Mouse (Mus musculus) heart, adult 2 months (tissue): Measurements from ENCODE around the gene Mrpl48. TPM values are rescaled to one million over a fixed set of nuclear protein-coding genes. Genes with fewer than 3 reads are reported as not detected.
A peak's percentile ranks its signal among the peaks of the same experiment; 100 is the strongest.

Experiments
- DNase-seq, 2 experiments: peaks; one replicate each; pipeline ENCODE4 v3.0.0; 2021
- H3K27ac ChIP-seq: fragments of 200-600 bp; 2 replicates; pipeline ENCODE4 v1.8.1; 2022
- H3K27me3 ChIP-seq: fragments of 200-500 bp; 2 replicates; pipeline ENCODE4 v1.6.1; 2012; ENCODE audit warnings: mild to moderate bottlenecking, low read length, inconsistent platforms, mixed read lengths; ENCODE audit not compliant: control insufficient read depth, insufficient read depth
- H3K36me3 ChIP-seq: fragments of 200-500 bp; 2 replicates; pipeline ENCODE4 v1.6.1; 2012; ENCODE audit warnings: low read length, inconsistent platforms; ENCODE audit not compliant: control insufficient read depth, insufficient read depth
- H3K4me1 ChIP-seq: fragments of 200-500 bp; 2 replicates; pipeline ENCODE4 v1.6.1; 2011; ENCODE audit warnings: low read length; ENCODE audit not compliant: control insufficient read depth, insufficient read depth
- H3K4me3 ChIP-seq: fragments of 200-600 bp; 2 replicates; pipeline ENCODE4 v1.8.1; 2022
- H3K79me2 ChIP-seq: fragments of 200-500 bp; replicated peaks from 2 replicates; pipeline ENCODE4 v1.6.1; 2012; ENCODE audit warnings: mild to moderate bottlenecking, inconsistent platforms, low read length, moderate library complexity, mixed read lengths; ENCODE audit not compliant: control insufficient read depth, insufficient read depth
- H3K9ac ChIP-seq: fragments of 200-500 bp; 2 replicates; pipeline ENCODE4 v1.6.1; 2012; ENCODE audit warnings: low read depth, mild to moderate bottlenecking, control low read depth, inconsistent platforms, low read length, mixed read lengths
- CTCF ChIP-seq: fragments of 200-600 bp; IDR thresholded peaks from 2 replicates; pipeline ENCODE4 v1.8.1; 2022; ENCODE audit warnings: antibody characterized with exemption, mild to moderate bottlenecking, moderate library complexity
- EP300 ChIP-seq: fragments of 200-500 bp; IDR thresholded peaks from 2 replicates; pipeline ENCODE4 v1.6.1; 2011; ENCODE audit warnings: low read depth, low read length, control low read depth; ENCODE audit not compliant: insufficient read depth
- POLR2A ChIP-seq: fragments of 200-500 bp; IDR thresholded peaks from 2 replicates; pipeline ENCODE4 v1.6.1; 2011; ENCODE audit warnings: mild to moderate bottlenecking, low read depth, low read length, control low read depth; ENCODE audit not compliant: insufficient read depth
- WGBS: fragments of 180-500 bp; shearing (Covaris S2); methylation state at CpG from one replicate; pipeline ENCODE4 v1.1.7; 2018; 5-methylcytosine and 5-hydroxymethylcytosine counted together
- intact Hi-C: fragments of 180-260 bp; cut with DNase I; formaldehyde crosslinking; loops from one replicate; pipeline ENCODE4 v1.15.1; 2025
- long read RNA-seq: library from polyadenylated mRNA; stranded (forward); transcript quantifications from one replicate; pipeline ENCODE4 v2.0.0, GENCODE M21; 2021
- polyA plus RNA-seq: library from polyadenylated mRNA; depleted of rRNA; stranded (reverse); fragments of >200 nt; gene quantifications from 2 replicates; pipeline ENCODE4 v1.2.3, GENCODE M21; 2012; rRNA removed
- total RNA-seq, 2 experiments: library from RNA; stranded (reverse); gene quantifications; 2 replicates each; pipeline ENCODE4 v1.2.3; 2021

The Mrpl48 gene
- total RNA-seq (10 to 100 TPM; 65.7 to 69.9 TPM), polyA plus RNA-seq (24.1 and 32.9 TPM in 2 replicates)
- long read RNA-seq, full-length matches to known transcripts, result 47 of 53 reads
- long read RNA-seq, partial matches to known transcripts, result 1 of 53 reads
- long read RNA-seq, other reads (novel, unspliced or antisense), result 5 of 53 reads

GRCm38 (mm10) chr7:100608130-100608741 is at the start of gene Mrpl48:
Gene Mrpl48, minus strand, starts transcription at chr7:100608301.
- TF ChIP-seq CTCF (no peak), EP300 (no peak), POLR2A (no peak)
- DNase-seq, result peak; percentile 74 to 76
- Histone ChIP-seq H3K27ac (peak within 1 kb of the TSS; percentile 92), H3K27me3 (no peaks in the 10 kb centered on the region), H3K4me1 (peaks cover 2% of the 10 kb centered on the region; the same call in 1 of the 2 replicates), H3K9ac (peak within 1 kb of the TSS; percentile 98), H3K4me3 (peak within 1 kb of the TSS; percentile 99), H3K79me2 (peaks cover 2% of the 10 kb centered on the region), H3K36me3 (peaks cover 5% of the 10 kb centered on the region)
- intact Hi-C loops, result no loop called here
- under 1% methylated on average over 38 of the region's 43 CpGs for WGBS

GRCm38 (mm10) chr7:100656739-100657138 is 48.6 kb upstream of the Mrpl48 start:
- Histone ChIP-seq H3K4me3 (no peak overlapping the region), H3K27me3 (no peaks in the 10 kb centered on the region), H3K27ac (no peak overlapping the region), H3K36me3 (no peaks in the 10 kb centered on the region), H3K9ac (no peak overlapping the region), H3K4me1 (no peaks in the 10 kb centered on the region), H3K79me2 (no peaks in the 10 kb centered on the region)
- DNase-seq, result no peak
- 46% methylated on average over 5 of the region's 5 CpGs for WGBS
- no peak for TF ChIP-seq POLR2A
- no peak for TF ChIP-seq EP300
- TF ChIP-seq CTCF, result no peak
- intact Hi-C loops, result no loop called here

GRCm38 (mm10) chr7:100654441-100654840 is 46.3 kb upstream of the Mrpl48 start:
- Histone ChIP-seq H3K27me3 (no peaks in the 10 kb centered on the region), H3K4me3 (no peak overlapping the region), H3K79me2 (no peaks in the 10 kb centered on the region), H3K36me3 (no peaks in the 10 kb centered on the region), H3K4me1 (peaks cover 9% of the 10 kb centered on the region), H3K9ac (no peak overlapping the region), H3K27ac (no peak overlapping the region)
- TF ChIP-seq EP300 (no peak), POLR2A (no peak), CTCF (no peak)
- WGBS, result 90% methylated on average over 8 of the region's 8 CpGs
- DNase-seq, result no peak
- intact Hi-C loops, result no loop called here

- intact Hi-C loops, result no loop called here
- H3K27me3 ChIP-seq, result no peaks in the 10 kb centered on the region
- 82% methylated on average over 9 of the region's 9 CpGs for WGBS
- H3K36me3 ChIP-seq, result no peaks in the 10 kb centered on the region
- H3K79me2 ChIP-seq, result no peaks in the 10 kb centered on the region
- no peak overlapping the region for H3K27ac ChIP-seq
- H3K9ac ChIP-seq, result no peak overlapping the region
- TF ChIP-seq CTCF, result no peak
- TF ChIP-seq POLR2A, result no peak
- no peak for TF ChIP-seq EP300
- no peak overlapping the region for H3K4me3 ChIP-seq
- no peak for DNase-seq
- peaks cover 11% of the 10 kb centered on the region for H3K4me1 ChIP-seq
Observed at GRCm38 (mm10) chr7:100653480-100654266, 45.6 kb upstream of the Mrpl48 start.

- intact Hi-C loops, result no loop called here
- Histone ChIP-seq H3K27me3 (no peaks in the 10 kb centered on the region), H3K27ac (no peak overlapping the region), H3K36me3 (no peaks in the 10 kb centered on the region), H3K4me1 (peaks cover 14% of the 10 kb centered on the region), H3K79me2 (no peaks in the 10 kb centered on the region), H3K4me3 (no peak overlapping the region), H3K9ac (no peak overlapping the region)
- TF ChIP-seq CTCF (no peak), EP300 (no peak), POLR2A (no peak)
- WGBS, result 65% methylated on average over 4 of the region's 4 CpGs
- DNase-seq, result no peak
Observed at GRCm38 (mm10) chr7:100651011-100651410, 42.9 kb upstream of the Mrpl48 start.

- no peaks in the 10 kb centered on the region for H3K36me3 ChIP-seq
- TF ChIP-seq CTCF (no peak), EP300 (no peak), POLR2A (no peak)
- WGBS, result 72% methylated on average over 6 of the region's 6 CpGs
- intact Hi-C loops, result no loop called here
- DNase-seq, result no peak
- H3K79me2 ChIP-seq, result no peaks in the 10 kb centered on the region
- no peak overlapping the region for H3K9ac ChIP-seq
- H3K4me1 ChIP-seq, result peaks cover 14% of the 10 kb centered on the region
- H3K27ac ChIP-seq, result no peak overlapping the region
- no peaks in the 10 kb centered on the region for H3K27me3 ChIP-seq
- H3K4me3 ChIP-seq, result no peak overlapping the region
Observed at GRCm38 (mm10) chr7:100650421-100650820, 42.3 kb upstream of the Mrpl48 start.
